Mouse (Mus musculus) T-cell, adult 2 months (primary cell): ENCODE measurements around the gene Pou5f2.

Experiments
- DNase-seq: peaks from one replicate; pipeline ENCODE4 v3.0.0; 2022; ENCODE audit warnings: low spot score

The Pou5f2 gene

GRCm38 (mm10) chr13:78024683-78025294 is at the start of gene Pou5f2:
Gene Pou5f2 (plus strand): TSS chr13:78024902.
- no peak for DNase-seq

DNA sequence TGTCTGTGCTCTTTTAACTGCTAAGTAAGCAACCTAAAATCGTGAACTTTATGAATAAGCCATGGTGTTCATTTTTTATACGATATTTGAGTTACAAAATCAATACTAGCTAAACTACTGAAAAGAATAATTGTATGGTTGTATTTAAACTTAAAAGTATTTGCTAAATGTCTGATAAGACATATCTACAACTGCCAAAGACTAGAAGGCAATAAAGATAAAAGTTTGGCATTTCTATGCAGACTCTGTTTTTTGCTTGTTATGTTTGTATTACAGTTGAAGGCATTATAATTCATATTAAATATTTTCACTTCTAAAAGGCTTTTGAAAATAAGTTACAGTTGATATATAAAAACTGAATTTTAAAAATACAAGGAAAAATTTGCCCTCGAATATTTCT is 48.5 kb upstream of the Pou5f2 start:
- no peak for DNase-seq

- DNase-seq, result no peak
These were observed 47.6 kb upstream of the Pou5f2 start for GRCm38 (mm10) chr13:77977121-77977520.

- no peak for DNase-seq
These were observed 42.4 kb upstream of the Pou5f2 start for GRCm38 (mm10) chr13:77982105-77982851.

DNA sequence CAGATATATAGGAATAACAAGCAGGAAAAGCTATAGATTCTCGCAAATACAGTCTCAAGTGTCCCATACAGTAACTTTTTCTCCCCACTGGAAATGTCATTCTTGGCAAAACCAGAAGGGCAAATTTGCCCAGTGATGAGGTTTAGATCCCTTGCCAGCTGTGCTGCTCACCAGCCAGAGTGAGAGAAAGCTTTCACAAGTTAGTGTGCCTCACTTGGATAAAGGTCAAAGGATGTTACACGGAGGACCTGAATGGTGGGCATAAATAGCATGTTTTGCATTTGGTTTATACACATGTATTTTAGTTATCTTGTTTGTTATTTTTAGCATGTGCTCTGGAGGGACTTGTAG is 41.9 kb upstream of the Pou5f2 start:
- no peak for DNase-seq

- DNase-seq, result no peak
These were observed 33.4 kb upstream of the Pou5f2 start for GRCm38 (mm10) chr13:77991189-77991886.

DNA sequence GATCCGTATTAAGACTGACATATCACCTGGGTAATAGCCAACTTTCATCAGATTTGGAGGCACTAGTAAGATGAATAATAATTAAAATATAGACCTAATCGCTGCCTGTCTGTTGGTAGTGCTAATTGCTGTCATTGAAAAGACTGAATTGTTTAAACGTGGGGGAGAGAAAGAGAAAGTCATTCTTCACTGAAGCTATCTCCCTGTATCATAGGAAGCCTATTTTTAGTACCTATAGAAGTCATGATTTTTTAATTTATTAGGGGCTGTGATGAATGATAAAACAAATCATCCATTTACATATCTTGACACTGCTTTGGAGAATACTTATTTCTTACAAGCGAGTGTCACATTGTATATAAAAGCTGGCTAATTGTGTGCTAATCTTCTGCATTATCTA is 20.1 kb upstream of the Pou5f2 start:
- no peak for DNase-seq

DNA sequence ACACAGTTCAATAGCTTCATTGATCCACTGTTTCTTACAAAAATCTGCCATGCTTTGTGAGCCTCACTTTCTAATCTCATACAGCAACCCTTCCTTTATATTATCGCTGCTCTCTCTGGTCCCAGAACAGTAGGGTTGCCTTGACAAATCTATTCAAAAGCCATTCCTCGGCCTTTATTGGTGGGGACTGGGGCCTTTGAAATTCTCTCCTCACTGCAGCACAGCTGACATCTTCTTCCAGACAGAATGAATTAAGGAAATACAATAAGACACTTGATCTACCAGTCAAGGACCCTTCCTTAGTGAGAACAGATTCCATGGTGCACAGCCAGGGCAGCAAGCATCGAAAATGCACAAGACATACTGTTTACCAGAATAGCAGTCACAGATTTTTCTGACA is 19.4 kb upstream of the Pou5f2 start:
- no peak for DNase-seq

- no peak for DNase-seq
These were observed 14.5 kb upstream of the Pou5f2 start for GRCm38 (mm10) chr13:78010176-78010575.

GRCm38 (mm10) chr13:78032821-78033220 is 8.1 kb downstream of the Pou5f2 start:
- no peak for DNase-seq

GRCm38 (mm10) chr13:78037203-78037602 is 12.5 kb downstream of the Pou5f2 start:
- DNase-seq, result no peak

GRCm38 (mm10) chr13:78043203-78043602 is 18.5 kb downstream of the Pou5f2 start:
- DNase-seq, result no peak

DNA sequence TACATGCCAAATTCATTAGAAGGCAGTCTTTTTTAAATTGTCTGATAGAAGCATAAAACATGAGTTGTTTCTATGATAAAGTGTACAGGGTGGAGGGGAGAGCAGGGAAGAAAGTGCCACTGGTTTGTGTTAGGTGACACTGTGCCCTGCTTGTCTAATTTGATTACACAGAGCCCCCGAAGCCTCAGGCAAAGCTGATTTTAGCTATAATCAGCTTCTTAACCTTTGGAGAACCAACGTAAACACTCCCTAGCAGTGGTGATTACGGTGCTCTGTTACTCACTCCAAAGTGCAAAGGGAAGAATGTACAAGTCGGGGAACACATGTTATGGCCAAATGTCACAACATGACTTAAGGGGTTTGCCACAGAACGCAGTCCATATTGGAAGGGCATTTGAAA is 20.4 kb downstream of the Pou5f2 start:
- no peak for DNase-seq
